Mouse (Mus musculus): ENCODE measurements at regions not wholly inside any gene's neighbourhood (a gene's known extent, or its start where the extent isn't known, plus 50 kb on each side); places are given as distances from the start of the nearest gene placed in this dataset.

DNA sequence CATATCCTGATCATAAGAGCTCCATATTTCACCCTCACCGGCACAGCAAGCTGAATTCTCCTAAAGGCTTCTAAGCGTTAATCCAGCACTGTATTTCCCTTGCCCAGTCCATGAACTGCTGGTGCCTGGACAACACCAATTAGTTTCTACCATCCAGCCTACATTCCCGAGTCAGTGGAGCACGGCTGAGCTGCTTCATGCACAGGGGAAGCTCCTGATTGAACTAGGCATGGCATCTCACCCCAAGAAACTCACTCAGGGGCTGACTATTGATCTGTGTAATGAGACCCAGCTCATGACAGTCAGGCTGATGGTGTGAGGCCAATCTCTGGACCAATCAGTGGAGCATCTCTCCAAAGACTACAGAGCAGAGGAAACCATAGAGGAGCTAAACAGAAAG is 115.4 kb downstream of the Id4 start:
- ATAC-seq, result no peak
- no peaks in the 10 kb centered on the region for H3K36me3 ChIP-seq
- WGBS (ENCODE audit: insufficient replicate concordance), result 60% methylated on average over 4 of the region's 4 CpGs
- H3K9me3 ChIP-seq (replicated peaks), result no peaks in the 10 kb centered on the region
- H3K4me1 ChIP-seq, result no peaks in the 10 kb centered on the region
- no peak overlapping the region for H3K4me3 ChIP-seq
- no peak overlapping the region for H3K4me2 ChIP-seq
- no peak overlapping the region for H3K9ac ChIP-seq
- H3K27me3 ChIP-seq (replicated peaks), result no peaks in the 10 kb centered on the region
- H3K27ac ChIP-seq, result no peak overlapping the region

DNA sequence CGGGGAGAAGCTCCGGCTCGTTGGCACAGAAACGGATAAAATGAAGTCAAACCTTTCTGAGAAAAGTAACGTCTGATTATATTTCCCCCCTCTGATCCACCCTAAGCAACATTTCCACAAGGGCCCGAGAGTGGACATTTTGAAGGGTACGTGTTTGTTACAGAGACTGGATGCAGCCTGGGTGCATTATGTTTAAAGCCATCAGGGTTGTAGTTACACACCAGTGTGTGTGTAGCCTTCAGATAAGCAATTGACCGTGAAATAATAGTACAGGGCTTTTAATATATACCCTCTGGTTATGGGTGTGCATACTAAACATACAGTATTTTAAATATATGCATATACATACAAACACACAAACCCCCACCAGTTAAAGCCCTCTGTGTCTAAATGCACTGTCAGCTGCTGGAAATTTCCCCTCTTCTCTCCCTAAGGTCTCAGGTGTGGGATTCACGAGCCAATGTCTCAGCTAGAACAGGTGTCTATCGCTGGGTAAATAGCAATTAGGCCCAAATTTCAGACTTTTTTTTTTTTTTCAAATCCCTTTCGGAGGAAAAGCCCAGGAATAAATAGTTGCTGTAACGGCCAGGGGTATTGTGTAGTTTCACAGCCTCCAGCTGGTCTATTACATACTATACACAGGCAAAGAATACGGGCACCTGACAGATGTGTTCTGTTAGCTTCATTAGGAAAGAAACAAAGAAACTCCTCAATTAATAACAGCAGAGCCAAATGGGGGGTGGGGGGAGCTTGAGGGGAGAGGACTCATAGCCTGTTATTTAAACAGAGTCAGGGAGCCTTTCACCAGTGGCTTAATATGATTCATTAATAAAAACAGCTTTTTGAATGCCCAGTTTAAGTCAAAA is 122.8 kb downstream of the Id4 start:
- WGBS (ENCODE audit: insufficient replicate concordance), result 75% methylated on average over 13 of the region's 13 CpGs
- Histone ChIP-seq H3K4me1 (no peaks in the 10 kb centered on the region), H3K9me3 (replicated peaks) (no peaks in the 10 kb centered on the region), H3K27ac (no peak overlapping the region), H3K9ac (no peak overlapping the region), H3K36me3 (no peaks in the 10 kb centered on the region), H3K4me2 (no peak overlapping the region), H3K27me3 (replicated peaks) (no peaks in the 10 kb centered on the region), H3K4me3 (no peak overlapping the region)
- ATAC-seq, result no peak

DNA sequence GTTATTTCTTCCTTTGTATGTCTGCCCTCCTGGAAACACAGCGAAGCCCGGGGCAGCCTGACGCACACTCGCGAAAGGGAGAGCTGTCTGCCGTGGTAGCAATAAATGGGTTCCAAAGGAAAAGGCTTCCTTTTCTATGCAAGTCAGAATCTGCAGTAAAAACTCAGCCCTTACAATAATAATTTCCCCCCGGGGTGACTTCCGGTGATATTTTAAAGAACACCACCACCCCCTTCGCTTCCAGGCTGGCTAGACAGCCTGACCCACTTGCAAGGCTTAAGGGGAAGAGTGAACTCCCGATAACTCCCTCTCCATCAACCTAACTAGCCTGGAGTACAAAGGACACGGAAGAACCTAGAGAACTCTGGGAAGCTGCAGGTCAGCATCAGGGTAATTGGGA is 123.9 kb downstream of the Id4 start:
- no peaks in the 10 kb centered on the region for H3K9me3 ChIP-seq (replicated peaks)
- H3K9ac ChIP-seq, result no peak overlapping the region
- H3K36me3 ChIP-seq, result no peaks in the 10 kb centered on the region
- WGBS (ENCODE audit: insufficient replicate concordance), result 68% methylated on average over 11 of the region's 11 CpGs
- no peak for ATAC-seq
- no peaks in the 10 kb centered on the region for H3K27me3 ChIP-seq (replicated peaks)
- H3K4me1 ChIP-seq, result no peaks in the 10 kb centered on the region
- H3K4me2 ChIP-seq, result no peak overlapping the region
- H3K27ac ChIP-seq, result no peak overlapping the region
- H3K4me3 ChIP-seq, result no peak overlapping the region

DNA sequence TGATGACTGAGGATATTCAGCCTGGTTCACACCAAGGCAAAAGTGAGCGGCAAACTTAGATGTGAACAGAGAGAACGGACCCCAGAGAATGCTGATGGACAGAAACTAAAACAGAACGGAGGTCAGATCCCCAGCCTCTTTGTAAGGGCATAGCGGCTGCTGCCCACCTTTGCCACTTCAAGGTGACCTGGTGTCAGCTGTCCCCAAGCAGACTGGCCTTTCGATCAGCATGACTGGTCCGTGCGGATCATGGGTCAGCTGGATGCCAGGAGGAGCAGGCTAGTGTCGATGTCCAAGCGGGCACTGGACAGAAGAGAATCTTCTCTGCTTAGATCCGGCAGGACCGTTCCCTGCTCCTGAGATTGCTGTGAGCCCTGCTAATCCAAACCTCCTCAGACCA is 122.1 kb downstream of the Zfp169 start:
- no peaks in the 10 kb centered on the region for H3K36me3 ChIP-seq
- H3K27me3 ChIP-seq (replicated peaks), result no peaks in the 10 kb centered on the region
- ATAC-seq, result no peak
- H3K4me2 ChIP-seq, result no peak overlapping the region
- no peak overlapping the region for H3K9ac ChIP-seq
- H3K27ac ChIP-seq, result no peak overlapping the region
- no peak overlapping the region for H3K4me3 ChIP-seq
- H3K4me1 ChIP-seq, result no peaks in the 10 kb centered on the region
- 83% methylated on average over 11 of the region's 11 CpGs for WGBS (ENCODE audit: insufficient replicate concordance)
- H3K9me3 ChIP-seq (replicated peaks), result no peaks in the 10 kb centered on the region

DNA sequence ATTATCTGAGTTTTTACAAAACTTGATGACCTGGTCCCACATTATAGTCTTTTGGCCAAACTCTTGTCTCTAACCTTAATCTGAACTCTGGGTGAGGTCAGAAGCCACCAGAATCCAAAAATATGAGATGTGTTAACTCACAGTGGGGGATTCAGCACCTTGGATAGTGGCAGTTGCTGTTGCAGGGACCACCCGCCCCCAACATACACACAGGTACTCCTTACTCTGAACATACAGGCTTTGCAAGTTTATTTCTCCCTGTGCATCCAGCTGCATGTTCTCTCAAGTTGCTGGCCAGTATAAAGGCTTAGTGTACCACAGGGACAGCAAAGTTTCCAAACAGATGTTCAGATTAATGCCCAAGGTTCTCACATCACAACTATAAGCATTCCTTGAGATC is 115.5 kb downstream of the Zfp169 start:
- no peak overlapping the region for H3K4me3 ChIP-seq
- no peaks in the 10 kb centered on the region for H3K27me3 ChIP-seq (replicated peaks)
- H3K36me3 ChIP-seq, result no peaks in the 10 kb centered on the region
- H3K4me2 ChIP-seq, result no peak overlapping the region
- no peaks in the 10 kb centered on the region for H3K9me3 ChIP-seq (replicated peaks)
- no peaks in the 10 kb centered on the region for H3K4me1 ChIP-seq
- no peak overlapping the region for H3K27ac ChIP-seq
- no peak overlapping the region for H3K9ac ChIP-seq
- ATAC-seq, result no peak
- 9% methylated on average over 1 of the region's 1 CpGs for WGBS (ENCODE audit: insufficient replicate concordance)

DNA sequence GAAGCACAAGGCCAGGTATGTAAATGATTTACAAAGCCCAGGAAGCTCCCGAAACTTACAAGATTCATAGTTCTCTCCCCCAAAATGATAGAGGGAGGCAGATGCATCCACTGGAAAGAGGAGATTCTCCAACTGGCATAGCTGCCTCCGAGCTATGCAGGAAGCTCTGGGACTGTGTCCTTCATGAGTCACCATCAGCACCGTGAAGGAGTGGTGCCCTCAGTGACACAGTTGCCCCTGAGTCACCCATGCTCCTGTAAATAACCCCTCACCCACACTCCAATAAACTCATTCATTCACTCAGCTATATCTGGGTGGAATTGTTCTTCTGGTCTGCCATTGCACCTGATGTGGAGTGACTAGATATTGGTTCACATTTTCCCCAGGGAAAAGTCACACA is 114.6 kb downstream of the Zfp169 start:
- H3K36me3 ChIP-seq, result no peaks in the 10 kb centered on the region
- no peak for ATAC-seq
- no peak overlapping the region for H3K27ac ChIP-seq
- no peaks in the 10 kb centered on the region for H3K4me1 ChIP-seq
- H3K9me3 ChIP-seq (replicated peaks), result no peaks in the 10 kb centered on the region
- no peak overlapping the region for H3K9ac ChIP-seq
- H3K27me3 ChIP-seq (replicated peaks), result no peaks in the 10 kb centered on the region
- H3K4me3 ChIP-seq, result no peak overlapping the region
- H3K4me2 ChIP-seq, result no peak overlapping the region
- WGBS (ENCODE audit: insufficient replicate concordance), result 56% methylated on average over 3 of the region's 3 CpGs

DNA sequence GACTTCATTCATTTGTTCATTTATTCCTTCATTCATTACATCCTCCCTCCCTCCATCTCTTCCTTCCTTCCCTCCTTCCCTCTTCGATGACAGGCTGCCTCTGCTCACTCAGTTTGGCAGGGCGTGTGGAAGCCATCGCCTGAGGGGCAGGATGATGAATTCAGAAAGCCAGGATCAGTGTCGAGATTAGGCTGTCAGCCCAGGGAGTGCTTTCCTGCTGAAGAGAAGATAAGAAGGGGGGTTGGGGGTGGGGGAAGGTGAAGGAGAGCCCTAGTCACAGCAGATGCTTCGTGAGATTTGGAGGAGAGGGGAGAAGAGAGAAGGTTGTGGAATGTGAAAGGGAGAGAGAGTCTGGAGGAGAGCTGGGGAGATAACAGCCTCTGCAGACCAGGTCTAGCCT is 110.9 kb downstream of the Zfp169 start:
- no peak for ATAC-seq

DNA sequence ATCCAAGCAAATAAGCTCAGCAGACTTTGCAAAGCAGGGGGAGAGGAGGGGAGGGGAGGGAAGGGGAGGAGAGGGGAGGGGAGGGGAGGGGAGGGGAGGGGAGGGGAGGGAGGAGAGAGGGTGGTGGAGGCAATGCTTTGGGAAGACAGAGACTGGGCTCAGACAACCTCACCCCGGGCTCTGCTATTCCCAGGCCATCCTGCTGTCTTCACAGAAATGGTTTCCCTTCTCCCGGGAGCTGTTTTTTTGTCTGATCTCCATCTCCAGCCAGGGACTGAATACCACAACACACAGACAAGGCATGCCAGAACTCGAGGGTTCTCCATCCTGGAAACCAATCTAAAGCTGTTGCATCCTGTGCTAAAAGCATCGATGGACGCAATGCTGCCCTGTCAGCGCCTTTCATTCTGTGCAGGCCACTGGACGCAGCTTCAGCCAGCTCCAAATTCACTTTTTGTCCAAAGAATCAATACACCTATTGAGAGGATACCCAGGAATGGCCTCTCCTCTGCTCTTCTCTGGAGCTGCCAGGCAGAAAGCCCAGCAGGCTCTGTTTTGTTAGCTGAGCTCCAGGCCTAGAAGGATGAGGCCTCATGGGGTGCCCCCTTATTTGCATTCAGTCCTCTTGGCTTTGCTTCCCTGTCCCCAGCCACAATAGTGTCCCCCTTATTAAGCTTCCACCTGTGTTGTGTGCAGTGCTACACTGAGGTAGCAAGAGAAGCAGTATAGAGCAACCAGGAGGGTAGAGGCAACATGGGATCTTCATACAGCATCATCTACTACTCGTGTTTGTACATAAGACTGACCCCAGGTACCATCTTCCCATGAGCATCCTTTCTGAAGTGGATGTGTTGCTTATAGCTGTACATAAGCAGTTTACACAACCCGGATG is 90.6 kb downstream of the Zfp169 start:
- Histone ChIP-seq H3K36me3 (no peaks in the 10 kb centered on the region), H3K4me3 (no peak overlapping the region), H3K9ac (no peak overlapping the region), H3K4me1 (no peaks in the 10 kb centered on the region), H3K27me3 (replicated peaks) (no peaks in the 10 kb centered on the region), H3K27ac (no peak overlapping the region), H3K4me2 (no peak overlapping the region), H3K9me3 (replicated peaks) (no peaks in the 10 kb centered on the region)
- ATAC-seq, result no peak
- WGBS (ENCODE audit: insufficient replicate concordance), result 48% methylated on average over 9 of the region's 9 CpGs

More for the DNA sequence above, 110.9 kb downstream of the Zfp169 start:
- H3K4me1 ChIP-seq, result no peaks in the 10 kb centered on the region
- H3K27ac ChIP-seq, result no peak overlapping the region
- H3K4me3 ChIP-seq, result no peak overlapping the region
- no peaks in the 10 kb centered on the region for H3K27me3 ChIP-seq (replicated peaks)
- 6% methylated on average over 5 of the region's 5 CpGs for WGBS (ENCODE audit: insufficient replicate concordance)
- no peak overlapping the region for H3K4me2 ChIP-seq
- H3K9me3 ChIP-seq (replicated peaks), result no peaks in the 10 kb centered on the region
- no peaks in the 10 kb centered on the region for H3K36me3 ChIP-seq
- no peak overlapping the region for H3K9ac ChIP-seq

DNA sequence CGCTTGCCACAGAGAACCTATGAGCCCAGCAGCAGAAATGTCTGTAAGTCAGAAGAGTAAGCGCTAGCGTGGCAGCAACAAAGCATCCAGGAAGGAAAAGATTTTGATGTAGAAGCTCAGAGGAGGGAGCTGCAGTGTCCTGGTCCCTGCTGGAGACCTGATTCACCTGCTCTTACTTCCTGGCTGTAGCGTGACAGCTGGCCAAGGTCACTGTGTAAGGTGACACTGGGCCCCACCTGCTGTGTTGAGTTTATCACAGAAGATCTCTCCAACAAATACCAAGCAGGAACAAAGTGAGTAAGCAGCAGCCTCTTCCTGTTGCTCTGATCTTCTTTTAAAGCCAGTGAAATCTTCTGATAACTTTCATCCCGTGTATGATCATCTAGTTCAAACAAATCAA is 86.4 kb downstream of the Zfp169 start:
- no peaks in the 10 kb centered on the region for H3K9me3 ChIP-seq (replicated peaks)
- no peaks in the 10 kb centered on the region for H3K27me3 ChIP-seq (replicated peaks)
- 56% methylated on average over 5 of the region's 5 CpGs for WGBS (ENCODE audit: insufficient replicate concordance)
- no peak for ATAC-seq
- no peak overlapping the region for H3K9ac ChIP-seq
- no peaks in the 10 kb centered on the region for H3K4me1 ChIP-seq
- no peak overlapping the region for H3K4me3 ChIP-seq
- H3K36me3 ChIP-seq, result no peaks in the 10 kb centered on the region
- H3K27ac ChIP-seq, result no peak overlapping the region
- no peak overlapping the region for H3K4me2 ChIP-seq

DNA sequence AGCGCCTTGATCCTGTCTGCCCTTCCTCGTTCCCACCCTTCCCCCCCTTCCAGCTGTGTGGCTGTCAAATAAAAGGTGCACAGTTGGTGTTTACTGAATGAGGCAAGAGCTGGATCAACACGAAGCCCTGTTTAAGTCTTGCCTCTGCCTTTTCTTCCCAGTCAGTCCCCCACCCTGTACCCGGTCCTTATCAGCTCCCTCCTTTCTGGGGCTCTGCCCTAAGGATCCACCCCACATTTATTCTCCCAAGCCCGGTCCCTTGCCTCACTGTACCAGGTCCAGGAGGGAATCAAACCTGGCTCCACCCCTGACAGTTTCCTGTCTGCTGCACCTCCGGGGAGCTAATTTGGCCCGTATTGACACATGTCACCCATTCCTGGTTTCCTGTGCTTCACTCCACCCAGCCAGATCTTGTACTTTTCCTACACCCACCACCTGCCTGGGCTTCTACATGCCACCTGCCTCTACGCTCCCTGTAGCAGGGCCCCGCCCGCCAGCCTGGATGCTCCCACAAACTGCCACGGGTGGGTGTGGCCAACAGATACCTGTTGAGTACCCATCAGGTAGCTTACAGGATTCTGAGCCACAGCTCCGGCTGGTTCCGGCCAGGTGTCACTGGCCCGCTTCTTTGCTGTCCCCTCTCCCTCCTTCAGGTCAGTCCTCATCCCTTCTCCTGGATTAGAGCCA is 76.4 kb downstream of the Zfp169 start:
- H3K27me3 ChIP-seq (replicated peaks), result no peaks in the 10 kb centered on the region
- H3K4me3 ChIP-seq, result no peak overlapping the region
- no peaks in the 10 kb centered on the region for H3K9me3 ChIP-seq (replicated peaks)
- H3K9ac ChIP-seq, result no peak overlapping the region
- no peak for ATAC-seq
- no peak overlapping the region for H3K27ac ChIP-seq
- H3K36me3 ChIP-seq, result no peaks in the 10 kb centered on the region
- H3K4me2 ChIP-seq, result no peak overlapping the region
- WGBS (ENCODE audit: insufficient replicate concordance), result 53% methylated on average over 14 of the region's 14 CpGs
- H3K4me1 ChIP-seq, result no peaks in the 10 kb centered on the region

Measured in liver, embryonic 12.5 days (tissue).